Mouse (Mus musculus) megakaryocyte, adult 5-6 weeks (primary cell): ENCODE results near the gene Maco1. TPM values are rescaled to one million over a fixed set of nuclear protein-coding genes. Genes with fewer than 3 reads are reported as not detected.

ENCODE experiments used
- ATAC-seq: 2 replicates; pipeline ENCODE4 v1.8.0; 2016; ENCODE audit warnings: mild to moderate bottlenecking, inconsistent platforms; ENCODE audit not compliant: poor library complexity, severe bottlenecking
- total RNA-seq, 2 experiments: library from RNA; stranded (forward) in 1 of 2; stranded (reverse) in 1 of 2; fragments of 153-499, 151-499 nt in 1 of 2; fragments of 221-1000, 200-1000 nt in 1 of 2; gene quantifications; 2 replicates each; pipeline versions ENCODE4 v1.2.3 to v1.2.4; 2015 to 2017

Maco1 gene
- total RNA-seq (2015) (14.1 and 17.4 TPM in 2 replicates), total RNA-seq (2017) (20.9 and 30.4 TPM in 2 replicates)

DNA sequence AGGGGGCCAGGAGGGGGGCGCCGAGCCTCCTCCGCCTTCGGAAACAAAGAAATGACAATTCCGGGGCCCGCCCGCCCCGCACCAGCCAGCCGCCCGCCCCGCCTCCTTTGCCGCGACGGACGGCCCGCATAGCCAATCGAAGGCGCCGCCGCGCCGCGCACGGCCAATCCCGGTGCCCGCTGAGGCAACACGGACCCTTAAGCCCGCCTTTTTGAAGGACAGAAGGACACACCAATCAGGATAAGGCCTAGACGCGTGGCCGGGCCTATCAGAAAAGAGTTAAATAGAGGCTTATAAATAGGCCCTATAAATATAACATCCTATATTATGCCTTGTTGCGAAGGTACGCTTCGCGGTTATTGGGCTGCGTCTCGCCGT lies at the start of gene Maco1:
Maco1 (minus strand) TSS at position 87 of the 378 bp plus-strand sequence.
- peak; percentile 90 for ATAC-seq

- ATAC-seq: no peak
These were observed 48.0 kb upstream of the Maco1 start for GRCm38 (mm10) chr4:134901126-134901525.

DNA sequence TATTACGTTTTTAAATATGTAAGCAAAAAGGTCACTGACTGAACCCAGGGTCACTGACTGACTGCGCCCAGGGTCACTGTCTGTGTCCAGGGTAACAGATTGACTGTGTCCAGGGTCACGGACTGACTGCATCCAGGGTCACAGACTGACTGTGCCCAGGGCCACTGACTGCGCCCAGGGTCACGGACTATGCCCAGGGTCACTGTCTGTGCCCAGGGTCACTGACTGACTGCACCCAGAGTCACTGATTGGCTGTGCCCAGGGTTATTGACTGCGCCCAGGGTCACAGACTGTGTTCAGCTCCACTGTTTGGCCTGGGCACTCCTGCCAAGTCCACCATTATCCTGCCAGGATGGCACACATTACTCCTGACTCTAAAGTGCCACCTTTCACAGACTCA lies 44.1 kb upstream of the Maco1 start:
- no peak for ATAC-seq

- no peak for ATAC-seq
These were observed 39.0 kb upstream of the Maco1 start for GRCm38 (mm10) chr4:134892096-134892495.

- ATAC-seq: no peak
These were observed 31.2 kb upstream of the Maco1 start for GRCm38 (mm10) chr4:134884364-134884763.

- ATAC-seq: no peak
These were observed 30.7 kb upstream of the Maco1 start for GRCm38 (mm10) chr4:134883808-134884207.

DNA sequence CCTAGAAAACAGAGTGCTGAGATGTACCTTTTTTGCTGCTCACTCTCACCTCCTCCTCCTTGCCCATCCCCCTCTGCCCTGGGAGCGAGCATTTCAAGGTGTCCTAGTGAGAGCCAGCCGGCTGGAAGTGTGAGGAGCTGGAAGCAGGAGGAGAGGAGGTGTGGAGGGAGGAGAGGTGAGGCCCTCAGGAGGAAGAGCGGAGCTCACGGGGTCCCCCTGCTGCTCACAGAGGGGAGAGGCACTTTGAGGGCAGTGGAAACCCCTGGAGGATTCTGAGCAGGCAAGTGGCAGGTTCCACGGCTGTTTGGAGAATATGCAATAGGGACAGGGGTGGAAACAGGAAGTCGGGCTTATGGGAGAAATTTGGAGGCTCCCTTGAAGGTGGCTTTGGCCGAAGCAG lies 30.1 kb upstream of the Maco1 start:
- peak; percentile 75 for ATAC-seq

- no peak for ATAC-seq
These were observed 26.9 kb upstream of the Maco1 start for GRCm38 (mm10) chr4:134880041-134880440.

DNA sequence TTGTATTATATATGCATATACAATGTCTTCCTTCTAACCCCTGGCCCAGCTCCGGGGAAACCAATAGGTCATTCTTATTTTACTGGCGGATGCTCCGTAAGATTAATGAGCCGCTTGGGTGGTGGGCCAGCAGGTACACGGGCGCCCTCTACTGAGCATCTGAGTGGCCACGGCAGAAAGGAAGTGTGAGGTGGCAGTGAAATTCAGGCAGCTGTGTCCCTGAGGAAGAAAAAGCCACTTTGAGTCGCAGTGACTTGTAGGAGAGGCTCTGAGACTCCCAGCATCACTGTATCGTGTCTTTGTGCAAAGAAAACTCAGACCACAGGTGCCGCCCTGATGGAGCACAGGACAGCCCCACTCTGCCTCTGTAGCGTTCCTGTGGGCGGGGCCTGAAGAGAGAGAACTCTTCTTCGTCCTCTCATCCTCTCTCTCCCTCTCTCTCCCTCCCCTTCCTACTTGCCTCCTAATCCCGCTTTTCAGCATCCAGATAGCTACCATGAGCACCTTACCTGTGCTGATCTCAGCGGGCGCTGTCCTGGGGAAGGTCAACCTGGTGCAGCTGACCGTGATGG lies 26.4 kb upstream of the Maco1 start:
- peak; percentile 84 for ATAC-seq

DNA sequence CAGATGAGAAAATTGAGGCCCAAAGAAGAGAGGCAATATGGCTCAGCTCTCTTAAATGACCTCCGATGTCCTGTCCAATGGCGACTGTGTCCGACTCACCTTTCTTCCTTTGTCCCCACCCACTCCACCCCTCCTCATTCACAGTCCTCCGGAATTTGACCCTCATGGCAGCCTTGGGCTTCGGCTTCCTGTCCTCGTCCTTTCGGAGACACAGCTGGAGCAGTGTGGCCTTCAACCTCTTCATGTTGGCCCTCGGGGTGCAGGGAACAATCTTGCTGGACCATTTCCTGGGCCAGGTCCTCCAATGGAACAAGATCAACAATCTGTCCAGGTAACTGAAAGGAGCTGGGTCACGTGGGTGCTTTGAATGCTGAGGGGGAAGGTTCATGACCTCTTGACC lies 23.0 kb upstream of the Maco1 start:
- ATAC-seq: no peak

DNA sequence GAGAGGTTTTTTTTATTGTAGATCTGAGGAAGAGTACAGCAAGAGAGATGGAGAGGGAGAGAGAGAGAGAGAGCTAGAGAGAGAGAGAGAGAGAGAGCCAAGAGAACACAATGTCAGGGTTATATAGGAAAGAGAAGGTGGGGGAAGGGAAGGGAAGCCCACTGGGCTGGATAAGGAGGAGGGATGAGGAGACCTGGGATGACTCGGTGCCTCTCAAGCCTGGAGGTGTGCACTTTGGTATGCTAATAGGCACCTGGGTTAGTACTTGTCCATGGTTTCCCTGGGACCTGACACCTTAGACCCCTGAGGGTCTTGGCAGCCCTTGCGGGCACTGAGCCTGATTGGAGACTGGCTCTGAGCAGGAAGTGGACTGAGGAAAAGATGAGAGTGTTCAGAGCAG lies 18.8 kb upstream of the Maco1 start:
- no peak for ATAC-seq

DNA sequence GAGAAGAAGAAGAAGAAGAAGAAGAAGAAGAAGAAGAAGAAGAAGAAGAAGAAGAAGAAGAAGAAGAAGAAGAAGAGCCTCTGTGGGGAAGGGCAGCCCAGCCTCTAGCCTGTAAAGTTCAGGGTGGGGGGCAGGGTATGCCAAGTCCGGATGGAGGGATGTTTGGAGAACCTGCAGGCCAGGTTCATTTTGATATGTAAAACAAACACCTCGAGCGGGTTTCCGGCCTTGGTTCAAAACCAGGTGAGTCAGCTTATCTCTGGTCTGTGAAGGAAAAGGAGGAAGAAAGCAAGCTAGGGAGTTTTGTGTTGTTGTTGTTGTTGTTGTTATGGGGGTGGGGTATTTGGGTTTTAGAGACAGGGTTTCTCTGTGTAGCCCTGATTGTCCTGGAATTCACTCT lies 18.3 kb upstream of the Maco1 start:
- ATAC-seq: no peak

- no peak for ATAC-seq
These were observed 16.8 kb upstream of the Maco1 start for GRCm38 (mm10) chr4:134869815-134870375.

DNA sequence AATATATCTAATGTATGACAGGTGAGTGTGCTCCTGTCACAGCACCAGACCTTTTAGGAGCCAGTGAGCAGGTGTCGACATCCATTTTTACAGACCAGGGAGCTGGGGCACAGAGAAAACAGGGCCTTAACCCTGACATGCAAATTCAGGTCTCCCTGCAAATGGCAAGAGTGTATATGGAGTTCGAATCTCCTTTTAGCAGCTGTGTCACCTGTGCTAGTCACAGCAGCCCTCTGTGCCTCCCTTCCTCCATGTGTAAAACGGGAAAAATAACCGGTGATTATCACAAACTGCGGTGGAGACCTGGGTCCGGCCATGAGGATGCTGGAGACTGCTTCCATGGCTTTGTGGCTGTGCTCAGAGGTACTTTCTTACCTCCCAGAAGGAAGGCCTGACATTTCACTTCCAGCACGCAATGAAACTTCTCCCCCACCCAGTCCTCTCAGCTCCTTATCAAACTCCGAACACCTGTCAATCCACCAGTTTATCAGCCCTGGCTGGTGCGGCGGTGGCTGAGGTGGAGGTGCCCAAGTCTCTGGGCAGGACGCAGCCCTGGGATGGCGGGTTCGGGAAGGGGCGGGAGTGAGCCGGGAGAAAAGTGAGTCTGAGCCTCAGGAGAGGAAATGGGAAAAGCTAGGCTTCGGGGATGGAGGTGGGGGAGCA lies 16.1 kb upstream of the Maco1 start:
- ATAC-seq: peak; percentile 43; the same call in 1 of the 2 replicates

DNA sequence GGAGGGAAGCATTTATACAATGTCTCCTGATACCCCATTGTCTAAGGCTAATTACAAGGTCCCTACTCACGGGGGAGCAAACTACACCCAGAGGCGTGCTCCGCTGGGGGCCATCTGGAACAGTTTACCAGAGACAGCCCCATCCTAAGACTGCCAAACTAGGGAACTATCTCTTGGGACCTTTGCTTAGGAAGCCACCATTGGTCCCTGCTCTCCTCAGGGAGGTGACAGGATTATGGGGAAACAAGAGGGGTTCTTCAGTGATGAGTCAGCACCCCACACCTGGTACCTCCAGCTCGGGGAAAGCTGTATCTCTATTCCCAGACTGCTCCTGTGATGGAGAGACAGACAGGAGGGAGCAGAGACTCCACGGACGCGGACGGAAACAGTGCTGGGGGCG lies 15.3 kb upstream of the Maco1 start:
- no peak for ATAC-seq

DNA sequence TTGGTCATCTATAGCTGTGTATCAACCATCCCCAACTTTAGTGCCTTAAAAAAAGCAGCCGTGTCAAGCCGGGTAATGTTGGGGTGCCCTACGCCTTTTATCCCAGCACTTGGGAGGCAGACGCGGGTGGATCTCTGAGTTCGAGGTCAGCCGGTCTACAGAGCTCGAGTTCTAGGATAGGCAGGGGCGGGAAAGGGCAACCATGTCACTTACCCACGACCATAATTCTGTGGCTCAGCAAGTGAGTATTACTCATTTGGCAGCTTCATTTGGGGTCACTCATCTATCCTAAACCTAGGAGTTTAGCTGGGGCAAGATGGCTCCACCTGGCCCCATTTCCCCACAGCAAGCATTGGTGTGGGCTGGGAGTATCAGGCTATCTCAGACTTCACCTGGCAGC lies 14.9 kb upstream of the Maco1 start:
- ATAC-seq: no peak

GRCm38 (mm10) chr4:134867661-134868060 lies 14.5 kb upstream of the Maco1 start:
- ATAC-seq: no peak

DNA sequence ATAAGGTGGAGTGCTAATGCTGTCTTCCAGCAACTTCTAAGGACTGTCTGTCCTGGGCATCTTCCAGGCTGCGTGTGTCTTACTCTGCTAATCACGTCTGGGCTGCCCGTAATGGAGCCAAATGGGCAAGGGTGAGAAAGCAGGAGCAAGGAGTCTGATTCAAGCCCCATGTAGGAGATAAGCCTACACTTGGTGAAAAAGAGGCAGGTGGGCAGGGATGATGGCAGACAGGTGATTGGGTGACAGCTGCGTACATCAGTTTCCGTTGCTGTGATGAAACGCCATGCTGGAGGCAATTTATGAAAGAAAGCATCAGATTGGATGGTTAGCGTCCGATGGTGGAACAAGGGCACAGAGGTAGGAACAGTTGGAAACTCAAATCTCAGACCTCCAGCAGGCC lies 14.1 kb upstream of the Maco1 start:
- no peak for ATAC-seq

GRCm38 (mm10) chr4:134865789-134866188 lies 12.6 kb upstream of the Maco1 start:
- ATAC-seq: no peak

DNA sequence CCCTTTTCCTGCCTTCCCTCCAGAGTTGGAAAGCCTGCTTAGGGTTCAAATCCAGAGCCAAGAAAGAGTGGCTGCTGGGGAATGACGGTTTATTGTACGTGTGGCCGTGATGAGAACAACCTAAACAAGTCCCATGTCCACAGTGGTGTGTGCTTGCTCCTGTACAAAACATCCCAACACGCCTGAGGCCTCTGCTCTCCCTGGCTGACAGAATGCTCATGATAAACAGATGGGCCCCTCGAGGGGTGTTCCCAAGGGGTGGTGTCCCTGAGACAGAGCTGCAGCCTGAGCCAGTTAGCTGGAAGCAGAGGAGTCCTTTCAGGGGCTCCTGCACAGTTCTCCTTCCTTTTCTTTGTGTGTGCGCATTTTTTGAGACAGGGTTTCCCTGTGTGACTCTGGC lies 12.2 kb upstream of the Maco1 start:
- ATAC-seq: no peak

GRCm38 (mm10) chr4:134863937-134864729 lies 11.0 kb upstream of the Maco1 start, which contains the start of gene Rhd:
Rhd (plus strand) TSS chr4:134864536.
- ATAC-seq: no peak

DNA sequence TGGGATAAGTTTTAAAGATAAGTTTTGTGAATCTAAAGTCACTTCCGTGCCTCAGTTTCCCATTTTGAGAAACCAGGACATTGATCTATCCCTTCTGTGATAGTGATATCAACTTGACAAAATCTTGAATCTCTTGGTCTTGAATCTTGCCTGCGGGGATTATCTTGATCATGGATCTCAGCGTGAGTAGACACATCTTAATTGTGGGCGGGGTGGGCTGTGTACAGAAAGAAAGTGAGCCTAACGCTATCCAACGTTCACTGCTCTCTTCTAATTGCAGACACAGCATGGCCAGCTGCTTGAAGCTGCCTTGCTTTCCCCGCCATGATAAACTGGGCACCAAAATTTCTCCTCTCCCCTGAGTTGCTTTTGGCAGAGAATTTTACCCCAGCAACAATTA lies 9.9 kb upstream of the Maco1 start:
- ATAC-seq: no peak
